Comparison of ENCODE assay signal across 10 mouse cellular contexts in the genomic region with DNA sequence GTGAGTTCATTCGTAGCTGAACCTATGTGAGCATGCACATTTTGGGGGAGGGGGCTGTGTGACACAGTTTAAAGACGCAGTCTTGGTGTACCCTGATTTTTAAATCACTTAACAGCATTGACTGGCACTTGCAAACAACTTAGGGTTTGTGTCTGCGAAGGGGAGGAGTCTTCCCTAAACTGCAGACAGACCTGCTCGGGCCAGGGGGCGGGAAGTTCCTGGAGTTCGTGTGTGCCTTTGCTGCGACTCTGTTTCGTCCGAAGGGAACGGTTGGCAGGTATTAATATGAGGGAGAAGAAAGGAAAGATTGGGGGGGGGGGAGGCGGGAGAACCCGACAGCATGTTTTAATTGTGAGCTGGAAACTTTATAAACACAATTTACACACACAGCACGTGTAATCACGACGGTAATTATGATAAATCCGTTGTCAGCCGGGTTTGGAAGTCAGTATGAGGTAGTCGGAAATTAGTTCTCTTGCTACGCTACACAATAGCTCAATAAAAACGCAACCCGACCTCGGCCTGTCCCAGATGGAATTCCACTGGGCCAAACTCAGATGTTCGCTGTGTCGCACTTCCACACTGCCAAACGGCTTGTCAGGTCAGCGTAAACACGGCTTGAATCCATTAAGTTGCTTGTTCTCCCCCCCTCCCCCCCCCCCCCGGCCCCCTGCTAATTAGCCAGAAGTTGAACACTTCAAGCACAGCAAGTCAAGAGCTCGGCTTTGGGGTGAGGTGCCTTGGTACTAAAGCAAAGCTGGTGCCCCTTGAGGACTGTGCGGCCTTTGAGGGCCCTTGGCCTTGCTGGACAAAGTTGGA. TPM values are rescaled to one million over a fixed set of nuclear protein-coding genes. Genes with fewer than 3 reads are reported as not detected.
DNase-seq lines count a peak whose midpoint lies in the region; ATAC-seq and TF ChIP-seq lines count a peak whose summit lies in the region.
"Had no signal": no experiment of that assay in that cellular context is flagged by ENCODE, and none has a peak within 500 bp of the region (broad histone marks: within the 10 kb centered on the region; RNA-seq: fewer than 3 reads in every experiment).

No protein-coding gene starts in this region.

- H3K27me3 ChIP-seq in kidney, embryonic 14.5 days (ENCODE audit: control insufficient read depth, insufficient read depth, low read length), result no peaks in the 10 kb centered on the region
- H3K27me3 ChIP-seq in MEL (ENCODE audit: control insufficient read depth in 1 of 2, insufficient read depth in 2 of 2, low read length in 2 of 2), result no peaks in the 10 kb centered on the region
- H3K27me3 ChIP-seq in limb, embryonic 11.5 days (ENCODE audit: control insufficient read depth, insufficient read depth, low read length), result no peaks in the 10 kb centered on the region
- H3K27me3 ChIP-seq in liver, embryonic 12.5 days (replicated peaks), result 0 out of 2 replicates have a peak, but pooled peaks cover 4% of the 10 kb centered on the region

- no peak for DNase-seq in kidney, adult 18-20 months
- DNase-seq in MEL (ENCODE audit: low read depth, low spot score), result no peak
- peak; percentile 43 for DNase-seq in embryo, embryonic 10.5 days (ENCODE audit: low spot score)
- peak; percentile 63 for DNase-seq in limb, embryonic 11.5 days (ENCODE audit: low spot score)
- DNase-seq: cerebellum, adult 9-11 months; heart, postnatal 10 days had no signal

- WGBS in kidney, embryonic 14.5 days, result 24% methylated on average over 29 of the region's 30 CpGs
- WGBS in limb, embryonic 11.5 days, result 9% methylated on average over 29 of the region's 30 CpGs
- 65% methylated on average over 29 of the region's 30 CpGs for WGBS in liver, embryonic 12.5 days (ENCODE audit: insufficient replicate concordance)

- TF ChIP-seq EP300 in MEL (IDR thresholded peaks at IDR 0.05; ENCODE audit: low read depth in 1 of 2, low read length in 2 of 2), result no peak

- H3K4me1 ChIP-seq in kidney, embryonic 14.5 days (ENCODE audit: control insufficient read depth, insufficient read depth, low read length), result peaks cover 40% of the 10 kb centered on the region
- peaks cover 2 to 50% of the 10 kb centered on the region in 2 experiments; a peak in 3 of 4 replicates for H3K4me1 ChIP-seq in MEL (ENCODE audit: control insufficient read depth in 1 of 2, insufficient read depth in 2 of 2, low read length in 2 of 2)
- H3K4me1 ChIP-seq in limb, embryonic 11.5 days (ENCODE audit: control insufficient read depth, insufficient read depth, low read length), result peaks cover 36% of the 10 kb centered on the region
- peaks cover 28% of the 10 kb centered on the region for H3K4me1 ChIP-seq in liver, embryonic 12.5 days

- no peaks in the 10 kb centered on the region for H3K9me3 ChIP-seq in kidney, embryonic 14.5 days (ENCODE audit: control insufficient read depth, low read length)
- no peaks in the 10 kb centered on the region for H3K9me3 ChIP-seq in MEL (replicated peaks; ENCODE audit: insufficient read depth, low read length)
- H3K9me3 ChIP-seq in limb, embryonic 11.5 days (ENCODE audit: control insufficient read depth, low read length), result no peaks in the 10 kb centered on the region
- no peaks in the 10 kb centered on the region for H3K9me3 ChIP-seq in liver, embryonic 12.5 days (replicated peaks)

- 0 out of 2 replicates have a peak overlapping the region, but pooled peaks have one; percentile 9 for H3K9ac ChIP-seq in kidney, embryonic 14.5 days (ENCODE audit: low read depth, low read length)
- peak overlapping the region; percentile 79 for H3K9ac ChIP-seq in MEL (ENCODE audit: control insufficient read depth, low read depth, low read length, poor library complexity, severe bottlenecking)
- H3K9ac ChIP-seq in limb, embryonic 11.5 days (ENCODE audit: low read length), result no peak overlapping the region
- H3K9ac ChIP-seq in liver, embryonic 12.5 days, result no peak overlapping the region

- no peak for TF ChIP-seq CTCF in MEL (IDR thresholded peaks at IDR 0.05 in 2 of 3, conservative IDR thresholded peaks at IDR 0.05 in 1 of 3; ENCODE audit: control insufficient read depth in 1 of 3, insufficient read depth in 1 of 3, low read depth in 2 of 3, low read length in 3 of 3, poor library complexity in 1 of 3, severe bottlenecking in 1 of 3)

- TF ChIP-seq RAD21 in MEL (IDR thresholded peaks at IDR 0.05; ENCODE audit: low read depth, low read length), result no peak

- 0 out of 4 replicates have a peak, but pooled peaks of 1 of the 2 experiments have one; percentile 47 for TF ChIP-seq POLR2A in MEL (IDR thresholded peaks at IDR 0.05; ENCODE audit: control insufficient read depth in 1 of 2, insufficient read depth in 1 of 2, low read depth in 1 of 2, low read length in 2 of 2, poor library complexity in 1 of 2)

- H3K4me2 ChIP-seq in kidney, embryonic 14.5 days (replicated peaks; ENCODE audit: low read depth, low read length), result peak overlapping the region; percentile 8
- peak overlapping the region; percentile 30; the same call in 1 of the 2 replicates for H3K4me2 ChIP-seq in limb, embryonic 11.5 days (ENCODE audit: low read depth, severe bottlenecking)
- H3K4me2 ChIP-seq in liver, embryonic 12.5 days, result no peak overlapping the region

- no peaks in the 10 kb centered on the region for H3K36me3 ChIP-seq in kidney, embryonic 14.5 days (ENCODE audit: control insufficient read depth, insufficient read depth, low read length)
- peaks cover 0 to 24% of the 10 kb centered on the region in 2 experiments; a peak in 3 of 4 replicates for H3K36me3 ChIP-seq in MEL (ENCODE audit: control insufficient read depth in 1 of 2, insufficient read depth in 2 of 2, low read length in 2 of 2)
- H3K36me3 ChIP-seq in limb, embryonic 11.5 days (ENCODE audit: control insufficient read depth, insufficient read depth, low read length), result no peaks in the 10 kb centered on the region
- no peaks in the 10 kb centered on the region for H3K36me3 ChIP-seq in liver, embryonic 12.5 days

- no peak for ATAC-seq in kidney, embryonic 14.5 days (ENCODE audit: low FRiP score, low TSS enrichment)
- ATAC-seq in limb, embryonic 11.5 days (ENCODE audit: insufficient number of reproducible peaks, low FRiP score, low TSS enrichment, low read depth), result no peak
- ATAC-seq in liver, embryonic 12.5 days, result no peak
- no peak for ATAC-seq in CD4-positive, CD25-positive, alpha-beta regulatory T cell, adult 4 months

- peaks cover 34% of the 10 kb centered on the region for H3K79me2 ChIP-seq in MEL (ENCODE audit: control insufficient read depth, insufficient read depth, low read length, poor library complexity)

- no peak overlapping the region for H3K4me3 ChIP-seq in kidney, embryonic 14.5 days (ENCODE audit: low read length)
- H3K4me3 ChIP-seq in MEL (ENCODE audit: control insufficient read depth in 1 of 2, insufficient read depth in 1 of 2, low read depth in 2 of 2, low read length in 2 of 2), result peak overlapping the region; percentile 61 to 62
- peak overlapping the region; percentile 15 for H3K4me3 ChIP-seq in limb, embryonic 11.5 days (ENCODE audit: low read depth, low read length)
- no peak overlapping the region for H3K4me3 ChIP-seq in liver, embryonic 12.5 days

- H3K27ac ChIP-seq in kidney, embryonic 14.5 days (ENCODE audit: low read depth, low read length), result peak overlapping the region; percentile 78
- H3K27ac ChIP-seq in MEL (ENCODE audit: control insufficient read depth, low read depth, low read length), result peak overlapping the region; percentile 87
- H3K27ac ChIP-seq in limb, embryonic 11.5 days (replicated peaks; ENCODE audit: low read depth, low read length), result peak overlapping the region; percentile 75
- H3K27ac ChIP-seq in liver, embryonic 12.5 days, result no peak overlapping the region

TF ChIP-seq in MEL, 35 proteins besides CTCF, POLR2A, EP300 and RAD21 (continues in another document):
- TF ChIP-seq MAZ (IDR thresholded peaks at IDR 0.05; ENCODE audit: low read depth, low read length) (no peak), MAFK (IDR thresholded peaks at IDR 0.05; ENCODE audit: borderline replicate concordance, low read depth, low read length) (no peak), ELF1 (IDR thresholded peaks at IDR 0.05; ENCODE audit: low read depth, low read length) (no peak), BHLHE40 (IDR thresholded peaks at IDR 0.05; ENCODE audit: borderline replicate concordance, low read depth, low read length) (no peak), NRF1 (IDR thresholded peaks at IDR 0.05; ENCODE audit: insufficient read depth, low read depth, low read length, poor library complexity, severe bottlenecking) (no peak), NELFE (IDR thresholded peaks at IDR 0.05; ENCODE audit: low read depth, low read length) (no peak), MYB (IDR thresholded peaks at IDR 0.05; ENCODE audit: low read depth, low read length) (no peak), TAL1 (IDR thresholded peaks at IDR 0.05; ENCODE audit: low read length) (no peak), RCOR1 (IDR thresholded peaks at IDR 0.05; ENCODE audit: low read depth, low read length) (no peak), ZNF384 (IDR thresholded peaks at IDR 0.05; ENCODE audit: low read depth, low read length) (no peak), CHD1 (IDR thresholded peaks at IDR 0.05; ENCODE audit: low read depth, low read length) (no peak), TCF12 (IDR thresholded peaks at IDR 0.05; ENCODE audit: low read depth, low read length) (no peak), JUND (IDR thresholded peaks at IDR 0.05; ENCODE audit: low read depth, low read length) (no peak), E2F4 (IDR thresholded peaks at IDR 0.05; ENCODE audit: borderline replicate concordance, low read depth, low read length) (no peak)

RNA-seq across cellular contexts. Expression of gene Foxl1, which starts 47.2 kb away (rescaled TPM):
- 6.6 and 7.1 TPM in 2 replicates for polyA plus RNA-seq in kidney, embryonic 14.5 days (2014; fragmentation: Nextera tagmentation; extraction: Ambion mirVana)
- 0.12 and 0.13 TPM in 2 replicates for total RNA-seq in MEL (2012; rRNA removed)
- polyA plus RNA-seq in MEL (2012; ENCODE audit: insufficient read depth in 1 of 2, insufficient read length in 2 of 2, low read depth in 1 of 2, low replicate concordance in 2 of 2, missing spikeins in 1 of 2), result under 1 TPM in 1 of 2 experiments, not detected in 1; 0.07 TPM
- 0.07 TPM in 1 of 2 replicates, not detected in the other for polyA plus RNA-seq in limb, embryonic 11.5 days (2014; fragmentation: Nextera tagmentation; extraction: Ambion mirVana)
- 0.35 and 0.41 TPM in 2 replicates for polyA plus RNA-seq in liver, embryonic 12.5 days (2016; fragmentation: Nextera tagmentation; extraction: Ambion mirVana)
- polyA plus RNA-seq in CD4-positive, CD25-positive, alpha-beta regulatory T cell, adult 4 months (2017; shearing (Covaris generic)), result not detected
- total RNA-seq: megakaryocyte progenitor cell, adult 5-6 weeks had no signal

RNA-seq across cellular contexts. Expression of gene Foxc2, which starts 59.0 kb away (rescaled TPM):
- 48.3 and 52.3 TPM in 2 replicates for polyA plus RNA-seq in kidney, embryonic 14.5 days (2014; fragmentation: Nextera tagmentation; extraction: Ambion mirVana)
- 15.4 and 19.2 TPM in 2 replicates for total RNA-seq in MEL (2012; rRNA removed)
- polyA plus RNA-seq in MEL (2012; ENCODE audit: insufficient read depth in 1 of 2, insufficient read length in 2 of 2, low read depth in 1 of 2, low replicate concordance in 2 of 2, missing spikeins in 1 of 2), result 10 to 100 TPM in 1 of 2 experiments, not detected in 1; 13.6 TPM
- polyA plus RNA-seq in limb, embryonic 11.5 days (2014; fragmentation: Nextera tagmentation; extraction: Ambion mirVana), result 3.2 and 4.2 TPM in 2 replicates
- 0.94 and 1.2 TPM in 2 replicates for polyA plus RNA-seq in liver, embryonic 12.5 days (2016; fragmentation: Nextera tagmentation; extraction: Ambion mirVana)
- not detected for polyA plus RNA-seq in CD4-positive, CD25-positive, alpha-beta regulatory T cell, adult 4 months (2017; shearing (Covaris generic))
- total RNA-seq: megakaryocyte progenitor cell, adult 5-6 weeks had no signal

Comparison
In these comparisons a context has a peak if more than half of its experiments do, and no peak if none do; other contexts are left out.
1. H3K4me3 ChIP-seq: peak in MEL (2 of 2) and limb, embryonic 11.5 days (single experiment); none in kidney, embryonic 14.5 days (single experiment) and liver, embryonic 12.5 days (single experiment).
2. H3K9ac ChIP-seq: peak in kidney, embryonic 14.5 days (single experiment) and MEL (single experiment); none in limb, embryonic 11.5 days (single experiment) and liver, embryonic 12.5 days (single experiment).
3. DNase-seq: peak in embryo, embryonic 10.5 days (single experiment) and limb, embryonic 11.5 days (single experiment); none in kidney, adult 18-20 months (single experiment) and MEL (single experiment).